Mouse (Mus musculus) MEL (cell line): ENCODE measurements around the gene Ak5. TPM values are rescaled to one million over a fixed set of nuclear protein-coding genes. Genes with fewer than 3 reads are reported as not detected.
A peak's percentile ranks its signal among the peaks of the same experiment; 100 is the strongest.

Experiments
- DNase-seq: peaks from one replicate; pipeline ENCODE4 v3.0.0; 2011; ENCODE audit warnings: low read depth, low spot score
- H3K27ac ChIP-seq: 2 replicates; pipeline ENCODE4 v1.5.1; 2012; ENCODE audit warnings: low read depth, mild to moderate bottlenecking, control low read depth, low read length, moderate library complexity; ENCODE audit not compliant: control insufficient read depth
- H3K27me3 ChIP-seq, 2 experiments: fragments of 150-350 bp in 1 of 2; sonication (generic) in 1 of 2; 2 replicates each; pipeline ENCODE4 v1.6.1; 2012; ENCODE audit warnings: low read length in 2 of 2, mild to moderate bottlenecking in 2 of 2, improper control_type of control experiment in 1 of 2, moderate library complexity in 1 of 2; ENCODE audit not compliant: insufficient read depth in 2 of 2, control insufficient read depth in 1 of 2
- H3K36me3 ChIP-seq, 2 experiments: 2 replicates each; pipeline ENCODE4 v1.6.1; 2012 to 2014; ENCODE audit warnings: low read length in 2 of 2, improper control_type of control experiment in 1 of 2, inconsistent platforms in 1 of 2, mild to moderate bottlenecking in 1 of 2; ENCODE audit not compliant: insufficient read depth in 2 of 2, control insufficient read depth in 1 of 2
- H3K4me1 ChIP-seq, 2 experiments: fragments of 150-350 bp in 1 of 2; sonication (generic) in 1 of 2; 2 replicates each; pipeline ENCODE4 v1.6.1; 2012; ENCODE audit warnings: low read length in 2 of 2, improper control_type of control experiment in 1 of 2, mild to moderate bottlenecking in 1 of 2; ENCODE audit not compliant: insufficient read depth in 2 of 2, control insufficient read depth in 1 of 2
- H3K4me3 ChIP-seq, 2 experiments: fragments of 150-350 bp in 1 of 2; sonication (generic) in 1 of 2; 2 replicates each; pipeline ENCODE4 v1.5.1; 2012; ENCODE audit warnings: low read depth in 2 of 2, low read length in 2 of 2, mild to moderate bottlenecking in 2 of 2, moderate library complexity in 2 of 2, control low read depth in 1 of 2, improper control_type of control experiment in 1 of 2; ENCODE audit not compliant: control insufficient read depth in 1 of 2, insufficient read depth in 1 of 2
- H3K79me2 ChIP-seq: 2 replicates; pipeline ENCODE4 v1.6.1; 2012; ENCODE audit warnings: mild to moderate bottlenecking, low read length, moderate library complexity; ENCODE audit not compliant: control insufficient read depth, poor library complexity, insufficient read depth
- H3K9ac ChIP-seq: 2 replicates; pipeline ENCODE4 v1.6.1; 2012; ENCODE audit warnings: low read depth, mild to moderate bottlenecking, control low read depth, low read length, moderate library complexity; ENCODE audit not compliant: control insufficient read depth, poor library complexity, severe bottlenecking
- H3K9me3 ChIP-seq: fragments of 150-350 bp; sonication (generic); replicated peaks from 2 replicates; pipeline ENCODE4 v1.6.1; 2012; ENCODE audit warnings: mild to moderate bottlenecking, low read length, improper control_type of control experiment, moderate library complexity; ENCODE audit not compliant: insufficient read depth
- BHLHE40 ChIP-seq: IDR thresholded peaks from 2 replicates; pipeline ENCODE4 v1.6.1; 2012; ENCODE audit warnings: low read depth, mild to moderate bottlenecking, inconsistent platforms, low read length, improper control_type of control experiment, borderline replicate concordance
- CHD1 ChIP-seq: IDR thresholded peaks from 2 replicates; pipeline ENCODE4 v1.6.1; 2012; ENCODE audit warnings: low read depth, mild to moderate bottlenecking, inconsistent platforms, low read length, improper control_type of control experiment
- CTCF ChIP-seq, 3 experiments: IDR thresholded peaks in 2 of 3; conservative IDR thresholded peaks in 1 of 3; 2 replicates each; pipeline ENCODE4 v1.5.1; 2011 to 2012; ENCODE audit warnings: low read length in 3 of 3, low read depth in 2 of 3, mild to moderate bottlenecking in 2 of 3, improper control_type of control experiment in 1 of 3, inconsistent platforms in 1 of 3, mixed read lengths in 1 of 3, moderate library complexity in 1 of 3; ENCODE audit not compliant: control insufficient read depth in 1 of 3, insufficient read depth in 1 of 3, poor library complexity in 1 of 3, severe bottlenecking in 1 of 3
- EP300 ChIP-seq, 2 experiments: IDR thresholded peaks; 2 replicates each; pipeline ENCODE4 v1.6.1; 2011; ENCODE audit warnings: improper control_type of control experiment in 2 of 2, low read length in 2 of 2, low read depth in 1 of 2, mild to moderate bottlenecking in 1 of 2
- GABPA ChIP-seq: IDR thresholded peaks from 2 replicates; pipeline ENCODE4 v1.6.1; 2012; ENCODE audit warnings: low read depth, mild to moderate bottlenecking, inconsistent platforms, low read length, improper control_type of control experiment, moderate library complexity
- GATA1 ChIP-seq: IDR thresholded peaks from 2 replicates; pipeline ENCODE4 v1.6.1; 2011; ENCODE audit warnings: low read depth, low read length, improper control_type of control experiment
- MAFK ChIP-seq: IDR thresholded peaks from 2 replicates; pipeline ENCODE4 v1.6.1; 2011; ENCODE audit warnings: low read depth, mild to moderate bottlenecking, low read length, improper control_type of control experiment, borderline replicate concordance
- MAZ ChIP-seq: IDR thresholded peaks from 2 replicates; pipeline ENCODE4 v1.6.1; 2012; ENCODE audit warnings: low read depth, mild to moderate bottlenecking, inconsistent platforms, low read length, improper control_type of control experiment
- MXI1 ChIP-seq: IDR thresholded peaks from 2 replicates; pipeline ENCODE4 v1.6.1; 2011; ENCODE audit warnings: mild to moderate bottlenecking, low read depth, low read length, improper control_type of control experiment
- MYB ChIP-seq: IDR thresholded peaks from 2 replicates; pipeline ENCODE4 v1.6.1; 2011; ENCODE audit warnings: mild to moderate bottlenecking, low read depth, low read length, improper control_type of control experiment
- MYC ChIP-seq: IDR thresholded peaks from 2 replicates; pipeline ENCODE4 v1.6.1; 2011; ENCODE audit warnings: low read depth, mild to moderate bottlenecking, low read length, improper control_type of control experiment, moderate library complexity
- NELFE ChIP-seq: IDR thresholded peaks from 2 replicates; pipeline ENCODE4 v1.6.1; 2011; ENCODE audit warnings: low read depth, low read length, improper control_type of control experiment
- POLR2AphosphoS2 ChIP-seq: IDR thresholded peaks from 2 replicates; pipeline ENCODE4 v1.6.1; 2011; ENCODE audit warnings: low read length, improper control_type of control experiment
- POLR2AphosphoS5 ChIP-seq: IDR thresholded peaks from 2 replicates; pipeline ENCODE4 v1.6.1; 2012; ENCODE audit warnings: low read depth, borderline replicate concordance, mild to moderate bottlenecking, inconsistent platforms, low read length, moderate library complexity, mixed read lengths
- RAD21 ChIP-seq: IDR thresholded peaks from 2 replicates; pipeline ENCODE4 v1.6.1; 2011; ENCODE audit warnings: mild to moderate bottlenecking, low read depth, low read length, improper control_type of control experiment
- RCOR1 ChIP-seq: IDR thresholded peaks from 2 replicates; pipeline ENCODE4 v1.6.1; 2012; ENCODE audit warnings: low read depth, mild to moderate bottlenecking, inconsistent platforms, low read length, improper control_type of control experiment
- TCF12 ChIP-seq: IDR thresholded peaks from 2 replicates; pipeline ENCODE4 v1.6.1; 2014; ENCODE audit warnings: low read depth, mild to moderate bottlenecking, inconsistent platforms, low read length, improper control_type of control experiment, moderate library complexity
- USF1 ChIP-seq: IDR thresholded peaks from 2 replicates; pipeline ENCODE4 v1.6.1; 2014; ENCODE audit warnings: low read depth, mild to moderate bottlenecking, inconsistent platforms, low read length, improper control_type of control experiment, moderate library complexity
- USF2 ChIP-seq, 2 experiments: IDR thresholded peaks; 2 replicates each; pipeline ENCODE4 v1.6.1; 2011 to 2012; ENCODE audit warnings: improper control_type of control experiment in 2 of 2, low read length in 2 of 2, borderline replicate concordance in 1 of 2, inconsistent platforms in 1 of 2, low read depth in 1 of 2, mild to moderate bottlenecking in 1 of 2; ENCODE audit not compliant: insufficient read depth in 1 of 2
- ZMIZ1 ChIP-seq: IDR thresholded peaks from 2 replicates; pipeline ENCODE4 v1.6.1; 2012; ENCODE audit warnings: low read depth, mild to moderate bottlenecking, inconsistent platforms, low read length, improper control_type of control experiment, moderate library complexity
- ZNF384 ChIP-seq: IDR thresholded peaks from 2 replicates; pipeline ENCODE4 v1.6.1; 2012; ENCODE audit warnings: low read depth, mild to moderate bottlenecking, inconsistent platforms, low read length, improper control_type of control experiment
- polyA plus RNA-seq, 2 experiments: library from polyadenylated mRNA; stranded (reverse) in 1 of 2; unstranded in 1 of 2; fragments of >175 nt in 1 of 2; fragments of >200 nt in 1 of 2; gene quantifications; 2 replicates each; pipeline versions ENCODE4 v1.2.1 to v1.2.4; 2012; ENCODE audit warnings: low replicate concordance in 2 of 2, low read depth in 1 of 2; ENCODE audit not compliant: insufficient read length in 2 of 2, insufficient read depth in 1 of 2, missing spikeins in 1 of 2
- total RNA-seq: library from RNA; depleted of rRNA; stranded (reverse); fragments of 300-350 nt; gene quantifications from 2 replicates; pipeline ENCODE4 v1.2.3, GENCODE M21; 2012

Gene Ak5
- total and polyA plus RNA-seq, 3 experiments: 0.06 to 0.31 TPM; not detected in 1

GRCm38 (mm10) chr3:152465338-152465737 is 202.8 kb downstream of the Ak5 start:
- H3K79me2 ChIP-seq: no peaks in the 10 kb centered on the region
- H3K4me3 ChIP-seq: no peak overlapping the region
- H3K9me3 ChIP-seq: no peaks in the 10 kb centered on the region
- no peaks in the 10 kb centered on the region for H3K4me1 ChIP-seq
- no peak for DNase-seq
- H3K27ac ChIP-seq: no peak overlapping the region
- peaks cover 0 to 2% of the 10 kb centered on the region in 2 experiments; a peak in 1 of 4 replicates for H3K36me3 ChIP-seq
- no peak overlapping the region for H3K9ac ChIP-seq
- no peaks in the 10 kb centered on the region for H3K27me3 ChIP-seq
- no peak for TF ChIP-seq MAZ
- TF ChIP-seq USF1: no peak
- TF ChIP-seq MYC: no peak
- no peak for TF ChIP-seq CTCF (IDR thresholded peaks at IDR 0.05 in 2 of 3, conservative IDR thresholded peaks at IDR 0.05 in 1 of 3; ENCODE audit: control insufficient read depth in 1 of 3, insufficient read depth in 1 of 3, low read depth in 2 of 3, low read length in 3 of 3, poor library complexity in 1 of 3, severe bottlenecking in 1 of 3)
- no peak for TF ChIP-seq NELFE
- no peak for TF ChIP-seq MYB
- TF ChIP-seq POLR2AphosphoS5: no peak
- no peak for TF ChIP-seq GABPA
- no peak for TF ChIP-seq RAD21
- no peak for TF ChIP-seq EP300 (IDR thresholded peaks at IDR 0.05; ENCODE audit: low read depth in 1 of 2, low read length in 2 of 2)
- no peak for TF ChIP-seq ZMIZ1
- no peak for TF ChIP-seq GATA1
- TF ChIP-seq TCF12: no peak
- no peak for TF ChIP-seq BHLHE40
- no peak for TF ChIP-seq USF2 (IDR thresholded peaks at IDR 0.05; ENCODE audit: borderline replicate concordance in 1 of 2, insufficient read depth in 1 of 2, low read depth in 1 of 2, low read length in 2 of 2)
- TF ChIP-seq RCOR1: no peak
- TF ChIP-seq ZNF384: no peak
- TF ChIP-seq CHD1: no peak
- no peak for TF ChIP-seq MXI1

DNA sequence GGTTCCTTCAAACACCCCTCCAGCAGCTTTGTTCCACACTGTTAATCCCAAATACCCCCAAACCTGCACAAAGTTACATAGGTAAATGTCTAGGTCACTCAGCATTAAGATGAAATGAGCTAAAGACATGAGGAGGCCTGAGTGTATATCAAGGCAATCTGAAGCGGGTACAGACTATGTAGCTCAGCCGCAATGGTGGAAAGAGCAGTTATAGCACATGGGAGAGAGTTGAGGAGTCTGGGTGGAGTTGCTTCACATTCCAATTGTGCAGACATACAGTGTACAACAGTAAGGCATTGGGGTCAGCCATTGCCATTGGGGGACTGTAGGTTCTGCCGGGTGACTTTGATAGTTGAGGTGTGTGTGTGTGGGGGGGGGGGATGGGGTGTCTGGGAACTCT is 203.7 kb downstream of the Ak5 start:
- TF ChIP-seq POLR2AphosphoS2: 0 out of 2 replicates have a peak, but pooled peaks have one; percentile 45
- no peak for TF ChIP-seq MAFK
- TF ChIP-seq, all 39 proteins: peak for 1
- Histone ChIP-seq H3K9me3 (no peaks in the 10 kb centered on the region), H3K9ac (no peak overlapping the region), H3K79me2 (no peaks in the 10 kb centered on the region), H3K4me1 (no peaks in the 10 kb centered on the region), H3K4me3 (no peak overlapping the region), H3K27me3 (no peaks in the 10 kb centered on the region), H3K27ac (no peak overlapping the region), H3K36me3 (peaks cover 0 to 3% of the 10 kb centered on the region in 2 experiments; a peak in 2 of 4 replicates)
- DNase-seq: no peak
